Mouse (Mus musculus) forebrain, embryonic 11.5 days (tissue): ENCODE data around the gene Polg. TPM values are rescaled to one million over a fixed set of nuclear protein-coding genes. Genes with fewer than 3 reads are reported as not detected.

Experiments
- ATAC-seq: fragments of 200-750 bp; cut with Nextera tagmentation; replicated peaks from 2 replicates; pipeline ENCODE4 v1.8.0; 2017; ENCODE audit warnings: moderate TSS enrichment; ENCODE audit not compliant: low FRiP score
- DNase-seq: peaks from one replicate; pipeline ENCODE4 v3.0.0-alpha.2; 2017; ENCODE audit warnings: low spot score
- H3K27ac ChIP-seq: fragments of 300-500 bp; sonication (generic); 2 replicates; pipeline ENCODE4 v1.5.1; 2014; ENCODE audit warnings: low read depth, low read length
- H3K27me3 ChIP-seq: fragments of 300-500 bp; sonication (generic); 2 replicates; pipeline ENCODE4 v1.6.1; 2014; ENCODE audit warnings: mild to moderate bottlenecking, low read length, mixed read lengths; ENCODE audit not compliant: control insufficient read depth, insufficient read depth
- H3K36me3 ChIP-seq: fragments of 300-500 bp; sonication (generic); 2 replicates; pipeline ENCODE4 v1.6.1; 2014; ENCODE audit warnings: mild to moderate bottlenecking, low read length, moderate library complexity, mixed read lengths; ENCODE audit not compliant: control insufficient read depth, insufficient read depth
- H3K4me1 ChIP-seq: fragments of 300-500 bp; sonication (generic); replicated peaks from 2 replicates; pipeline ENCODE4 v1.6.1; 2014; ENCODE audit warnings: low read length, mixed read lengths; ENCODE audit not compliant: control insufficient read depth, insufficient read depth
- H3K4me2 ChIP-seq: fragments of 300-500 bp; sonication (generic); 2 replicates; pipeline ENCODE4 v1.6.1; 2014; ENCODE audit warnings: low read depth, mild to moderate bottlenecking, low read length, moderate library complexity, mixed read lengths; ENCODE audit not compliant: severe bottlenecking
- H3K4me3 ChIP-seq: fragments of 300-500 bp; sonication (generic); 2 replicates; pipeline ENCODE4 v1.5.1; 2014; ENCODE audit warnings: low read depth, low read length
- H3K9ac ChIP-seq: fragments of 300-500 bp; sonication (generic); 2 replicates; pipeline ENCODE4 v1.6.1; 2014; ENCODE audit warnings: low read length
- H3K9me3 ChIP-seq: fragments of 300-500 bp; sonication (generic); 2 replicates; pipeline ENCODE4 v1.6.1; 2016; ENCODE audit warnings: low read length, mixed read lengths; ENCODE audit not compliant: control insufficient read depth
- WGBS: fragments of 180-500 bp; shearing (Covaris S2); extraction: QIAGEN DNeasy Blood & Tissue Kit; methylation state at CpG from one replicate; pipeline ENCODE4 v1.1.7; 2014; 5-methylcytosine and 5-hydroxymethylcytosine counted together
- polyA plus RNA-seq: library from polyadenylated mRNA; unstranded; fragments of >200 nt; fragmentation: Nextera tagmentation; extraction: Ambion mirVana; gene quantifications from 2 replicates; pipeline ENCODE4 v1.2.1, GENCODE M21; 2014

The Polg gene
- polyA plus RNA-seq, 1 experiment from 2014 or later: 48.5 TPM

GRCm38 (mm10) chr7:79425804-79426203, 40.4 kb downstream of the Polg start:
- ATAC-seq: no peak
- H3K36me3 ChIP-seq: no peaks in the 10 kb centered on the region
- H3K9ac ChIP-seq: no peak overlapping the region

GRCm38 (mm10) chr7:79422876-79423275, 43.3 kb downstream of the Polg start:
- no peak overlapping the region for H3K4me2 ChIP-seq
- H3K36me3 ChIP-seq: no peaks in the 10 kb centered on the region
- no peak overlapping the region for H3K4me3 ChIP-seq
- 94% methylated on average over 10 of the region's 10 CpGs for WGBS
- H3K4me1 ChIP-seq: no peaks in the 10 kb centered on the region
- H3K9me3 ChIP-seq: no peaks in the 10 kb centered on the region
- ATAC-seq (no peak), DNase-seq (no peak)
- H3K27ac ChIP-seq: no peak overlapping the region
- H3K9ac ChIP-seq: no peak overlapping the region
- H3K27me3 ChIP-seq: no peaks in the 10 kb centered on the region

More at GRCm38 (mm10) chr7:79425804-79426203, 40.4 kb downstream of the Polg start:
- no peaks in the 10 kb centered on the region for H3K9me3 ChIP-seq
- H3K4me3 ChIP-seq: no peak overlapping the region
- WGBS: 77% methylated on average over 10 of the region's 10 CpGs
- no peaks in the 10 kb centered on the region for H3K27me3 ChIP-seq
- no peak overlapping the region for H3K27ac ChIP-seq
- H3K4me2 ChIP-seq: no peak overlapping the region
- no peaks in the 10 kb centered on the region for H3K4me1 ChIP-seq
- DNase-seq: no peak

- Histone ChIP-seq H3K9me3 (no peaks in the 10 kb centered on the region), H3K36me3 (no peaks in the 10 kb centered on the region), H3K4me1 (no peaks in the 10 kb centered on the region), H3K4me3 (no peak overlapping the region), H3K4me2 (no peak overlapping the region), H3K9ac (no peak overlapping the region), H3K27ac (no peak overlapping the region), H3K27me3 (no peaks in the 10 kb centered on the region)
- no peak for ATAC-seq
- no peak for DNase-seq
- 93% methylated on average over 7 of the region's 7 CpGs for WGBS
Measured at GRCm38 (mm10) chr7:79419950-79420349, 46.2 kb downstream of the Polg start.

GRCm38 (mm10) chr7:79414449-79415375, 51.5 kb downstream of the Polg start:
- ATAC-seq (no peak), DNase-seq (no peak)
- Histone ChIP-seq H3K4me3 (no peak overlapping the region), H3K4me2 (no peak overlapping the region), H3K9me3 (no peaks in the 10 kb centered on the region), H3K27me3 (no peaks in the 10 kb centered on the region), H3K36me3 (no peaks in the 10 kb centered on the region), H3K27ac (no peak overlapping the region), H3K4me1 (no peaks in the 10 kb centered on the region), H3K9ac (no peak overlapping the region)
- WGBS: 91% methylated on average over 18 of the region's 18 CpGs

GRCm38 (mm10) chr7:79400296-79400695, 65.9 kb downstream of the Polg start:
- 88% methylated on average over 3 of the region's 3 CpGs for WGBS
- Histone ChIP-seq H3K4me2 (no peak overlapping the region), H3K9ac (no peak overlapping the region), H3K4me1 (no peaks in the 10 kb centered on the region), H3K9me3 (no peaks in the 10 kb centered on the region), H3K27me3 (no peaks in the 10 kb centered on the region), H3K36me3 (no peaks in the 10 kb centered on the region), H3K4me3 (no peak overlapping the region), H3K27ac (no peak overlapping the region)
- ATAC-seq (no peak), DNase-seq (no peak)

GRCm38 (mm10) chr7:79398971-79399370, 67.2 kb downstream of the Polg start:
- DNase-seq (no peak), ATAC-seq (no peak)
- no peak overlapping the region for H3K4me3 ChIP-seq
- H3K9me3 ChIP-seq: no peaks in the 10 kb centered on the region
- no peaks in the 10 kb centered on the region for H3K36me3 ChIP-seq
- H3K4me1 ChIP-seq: no peaks in the 10 kb centered on the region
- no peak overlapping the region for H3K4me2 ChIP-seq
- H3K27ac ChIP-seq: no peak overlapping the region
- H3K27me3 ChIP-seq: no peaks in the 10 kb centered on the region
- H3K9ac ChIP-seq: no peak overlapping the region
- WGBS: 77% methylated on average over 12 of the region's 12 CpGs

- Histone ChIP-seq H3K4me1 (no peaks in the 10 kb centered on the region), H3K4me3 (no peak overlapping the region), H3K27me3 (no peaks in the 10 kb centered on the region), H3K4me2 (no peak overlapping the region), H3K27ac (no peak overlapping the region), H3K9ac (no peak overlapping the region), H3K9me3 (no peaks in the 10 kb centered on the region), H3K36me3 (no peaks in the 10 kb centered on the region)
- DNase-seq (no peak), ATAC-seq (no peak)
- WGBS: 91% methylated on average over 8 of the region's 8 CpGs
Measured at GRCm38 (mm10) chr7:79398426-79398825, 67.7 kb downstream of the Polg start.

GRCm38 (mm10) chr7:79397446-79397963, 68.7 kb downstream of the Polg start:
- WGBS: 89% methylated on average over 10 of the region's 10 CpGs
- H3K27me3 ChIP-seq: no peaks in the 10 kb centered on the region

More at GRCm38 (mm10) chr7:79397446-79397963, 68.7 kb downstream of the Polg start:
- DNase-seq: no peak
- Histone ChIP-seq H3K36me3 (no peaks in the 10 kb centered on the region), H3K9me3 (no peaks in the 10 kb centered on the region), H3K4me1 (0 out of 2 replicates have a peak, but pooled peaks cover 2% of the 10 kb centered on the region), H3K27ac (no peak overlapping the region), H3K4me2 (no peak overlapping the region), H3K4me3 (no peak overlapping the region), H3K9ac (no peak overlapping the region)
- no peak for ATAC-seq
